Mouse (Mus musculus) v-Abl transformed pro-B cells (cell line): ENCODE measurements around the gene Astn2.

ENCODE experiments used
- in situ Hi-C, 2 experiments: fragments of 400-800 bp; cut with MboI; formaldehyde crosslinking; loops; one replicate each; pipeline ENCODE4 v1.15.1; 2025; ENCODE audit not compliant: unreplicated experiment in 2 of 2

The Astn2 gene

GRCm38 (mm10) chr4:66175887-66176533 is 228.4 kb downstream of the Astn2 start:
- in situ Hi-C loops: no loop called here

- in situ Hi-C loops: no loop called here
Measured at GRCm38 (mm10) chr4:66171583-66171982, 232.8 kb downstream of the Astn2 start.

- in situ Hi-C loops: no loop called here
Measured at GRCm38 (mm10) chr4:66170787-66171186, 233.6 kb downstream of the Astn2 start.

GRCm38 (mm10) chr4:66169485-66169884 is 234.9 kb downstream of the Astn2 start:
- in situ Hi-C loops: no loop called here

GRCm38 (mm10) chr4:66158714-66159113 is 245.7 kb downstream of the Astn2 start:
- in situ Hi-C loops: no loop called here

GRCm38 (mm10) chr4:66157439-66158113 is 246.8 kb downstream of the Astn2 start:
- in situ Hi-C loops: no loop called here

- in situ Hi-C loops: no loop called here
Measured at GRCm38 (mm10) chr4:66146546-66146945, 257.9 kb downstream of the Astn2 start.

GRCm38 (mm10) chr4:66126181-66126580 is 278.2 kb downstream of the Astn2 start:
- in situ Hi-C loops: no loop called here

- in situ Hi-C loops: no loop called here
Measured at GRCm38 (mm10) chr4:66122766-66123358, 281.5 kb downstream of the Astn2 start.

GRCm38 (mm10) chr4:66114243-66114642 is 290.2 kb downstream of the Astn2 start:
- in situ Hi-C loops: no loop called here

GRCm38 (mm10) chr4:66102037-66102436 is 302.4 kb downstream of the Astn2 start:
- in situ Hi-C loops: no loop called here

- in situ Hi-C loops: no loop called here
Measured at GRCm38 (mm10) chr4:66097629-66098028, 306.8 kb downstream of the Astn2 start.

GRCm38 (mm10) chr4:66096104-66096503 is 308.3 kb downstream of the Astn2 start:
- in situ Hi-C loops: no loop called here

GRCm38 (mm10) chr4:66057161-66057560 is 347.2 kb downstream of the Astn2 start:
- in situ Hi-C loops: no loop called here

GRCm38 (mm10) chr4:66055690-66056089 is 348.7 kb downstream of the Astn2 start:
- in situ Hi-C loops: no loop called here

- in situ Hi-C loops: no loop called here
Measured at GRCm38 (mm10) chr4:66043014-66043672, 361.3 kb downstream of the Astn2 start.

GRCm38 (mm10) chr4:66033826-66034225 is 370.6 kb downstream of the Astn2 start:
- in situ Hi-C loops: no loop called here

GRCm38 (mm10) chr4:66031320-66031870 is 373.0 kb downstream of the Astn2 start:
- in situ Hi-C loops: no loop called here

GRCm38 (mm10) chr4:66029901-66030300 is 374.5 kb downstream of the Astn2 start:
- in situ Hi-C loops: no loop called here

GRCm38 (mm10) chr4:66027866-66028265 is 376.5 kb downstream of the Astn2 start:
- in situ Hi-C loops: no loop called here

GRCm38 (mm10) chr4:66025393-66026062 is 378.9 kb downstream of the Astn2 start:
- in situ Hi-C loops: no loop called here
